Mouse (Mus musculus) liver, embryonic 12.5 days (tissue): ENCODE results near the gene Pigk. TPM values are rescaled to one million over a fixed set of nuclear protein-coding genes. Genes with fewer than 3 reads are reported as not detected.

Experiments
- polyA plus RNA-seq: library from polyadenylated mRNA; unstranded; fragments of >200 nt; fragmentation: Nextera tagmentation; extraction: Ambion mirVana; gene quantifications from 2 replicates; pipeline ENCODE4 v1.2.1, GENCODE M21; 2016

The Pigk gene
- polyA plus RNA-seq, 1 experiment from 2014 or later, result 34.5 TPM

Other genes with a start within 250 kb of the Pigk start
- 1.1 TPM in 2 replicates for gene Ak5, start 45.7 kb upstream of the Pigk start, polyA plus RNA-seq